Mouse (Mus musculus) spleen, adult 18-20 months (tissue): ENCODE data around the gene Ncoa5.

Source experiments
- DNase-seq, 2 experiments: peaks; one replicate each; pipeline ENCODE4 v3.0.0; 2022; ENCODE audit warnings: mixed read lengths in 2 of 2

Ncoa5 gene

DNA sequence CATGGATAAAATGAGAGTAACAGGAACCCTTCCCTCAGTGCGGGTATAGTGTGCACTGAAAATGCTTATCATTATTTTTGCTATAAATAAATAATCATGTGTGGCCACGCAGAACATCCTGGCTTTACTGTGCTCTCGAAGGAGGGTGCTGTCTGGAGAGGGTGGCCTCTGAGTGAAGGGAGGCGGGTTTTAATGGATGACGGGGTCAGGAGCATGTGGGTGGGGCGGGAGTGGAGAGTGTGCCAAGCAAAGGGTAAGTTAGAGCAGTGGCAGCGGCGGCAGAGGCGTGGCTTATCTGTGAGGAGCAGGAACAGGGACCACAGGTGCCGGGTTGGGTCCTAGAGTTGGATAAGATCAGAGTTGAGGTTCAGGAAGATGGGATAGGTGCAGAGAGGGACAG lies 42.9 kb downstream of the Ncoa5 start:
- DNase-seq = no peak

DNA sequence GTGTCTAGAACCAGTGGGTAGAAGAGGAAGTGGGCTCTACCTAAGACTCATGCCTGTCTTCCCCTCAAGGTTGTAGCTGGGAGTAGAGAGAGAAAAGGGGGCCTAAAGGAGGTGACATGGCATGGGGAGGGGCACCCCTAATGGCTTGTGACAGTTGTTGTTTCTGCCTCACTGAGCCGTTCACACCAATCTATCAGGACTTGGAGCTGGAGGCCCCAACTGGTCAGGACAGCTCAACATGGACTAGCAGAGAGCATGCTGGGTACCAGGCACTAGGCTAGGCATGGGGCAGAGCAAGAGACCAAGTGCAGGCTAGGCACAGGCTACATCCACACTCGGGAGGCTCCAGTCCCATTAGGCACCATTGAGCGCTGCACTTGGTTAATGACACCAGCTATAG lies 43.6 kb downstream of the Ncoa5 start:
- DNase-seq = no peak

- no peak for DNase-seq
Observed at GRCm38 (mm10) chr2:164988777-164989176, 45.9 kb downstream of the Ncoa5 start.

- no peak for DNase-seq
Observed at GRCm38 (mm10) chr2:164986371-164987027, 48.2 kb downstream of the Ncoa5 start.

GRCm38 (mm10) chr2:164985962-164986361 lies 48.7 kb downstream of the Ncoa5 start:
- DNase-seq = no peak

DNA sequence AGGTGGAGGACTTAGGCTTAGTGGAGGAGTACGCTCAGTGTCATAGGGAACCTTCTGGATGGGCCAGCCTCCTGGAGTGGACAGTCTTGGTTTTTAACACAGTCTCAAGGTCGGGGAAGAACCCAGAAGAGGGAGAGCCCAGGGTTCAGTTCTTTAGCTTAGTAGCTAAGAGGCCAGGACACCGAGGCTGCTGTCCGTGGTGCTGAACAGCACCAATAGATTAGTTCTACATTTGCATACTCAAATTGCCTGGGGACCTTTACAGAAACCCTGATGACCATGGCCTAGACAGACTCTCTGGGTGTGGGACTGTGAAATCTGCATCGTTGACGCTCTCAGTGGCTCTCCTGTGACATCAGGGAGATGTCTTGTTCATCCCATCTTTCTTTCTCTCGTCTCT lies 54.9 kb downstream of the Ncoa5 start:
- DNase-seq = no peak

GRCm38 (mm10) chr2:164975611-164976010 lies 59.1 kb downstream of the Ncoa5 start:
- DNase-seq = no peak

DNA sequence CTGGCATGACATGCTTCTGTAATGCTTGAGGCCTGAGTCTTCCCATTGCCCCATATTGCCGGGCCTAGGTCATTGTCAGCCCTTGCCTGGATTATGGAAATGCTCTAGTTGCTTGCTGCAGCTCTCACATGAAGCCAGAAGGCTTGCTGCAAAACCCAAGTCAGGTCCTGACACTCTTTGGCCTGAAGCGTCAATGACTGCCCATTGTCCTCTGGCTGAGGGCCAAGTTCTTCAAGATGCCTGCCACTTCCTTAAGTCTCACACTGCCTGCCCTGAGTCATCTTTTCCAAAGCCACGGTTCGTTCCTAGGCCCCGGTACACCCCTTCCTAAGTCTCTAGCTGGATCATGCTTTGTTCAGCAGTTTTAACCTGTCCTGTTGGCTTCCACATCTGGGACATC lies 62.0 kb downstream of the Ncoa5 start:
- no peak for DNase-seq

DNA sequence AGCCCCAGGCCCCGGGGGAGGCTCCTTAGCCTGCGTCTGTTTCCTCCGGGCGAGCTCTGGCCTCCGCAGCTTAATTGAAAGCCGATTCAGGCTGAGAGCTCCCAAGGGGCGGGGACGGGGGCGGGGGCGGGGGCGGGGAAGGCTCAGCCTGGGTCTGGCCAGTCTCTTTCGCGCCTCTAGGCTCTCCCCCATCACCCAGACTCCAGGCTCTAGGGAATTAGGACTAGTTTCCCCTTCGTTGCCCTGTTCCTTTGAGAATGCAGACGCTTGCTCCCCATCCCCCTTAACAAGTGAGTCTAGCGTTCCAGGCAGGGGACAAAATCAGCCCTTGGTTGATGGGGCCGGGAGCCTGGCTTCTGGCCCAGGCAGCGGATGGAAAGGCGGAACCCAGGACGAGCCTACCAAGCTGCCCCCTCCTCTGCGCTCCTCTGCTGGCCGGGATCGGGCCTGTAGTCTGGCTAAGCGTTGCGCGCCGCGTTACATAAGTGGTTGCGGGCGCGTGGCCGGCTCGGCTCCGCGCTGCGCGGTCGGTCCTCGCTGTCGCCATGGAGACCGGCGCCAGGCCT lies 64.0 kb downstream of the Ncoa5 start:
- DNase-seq = no peak

DNA sequence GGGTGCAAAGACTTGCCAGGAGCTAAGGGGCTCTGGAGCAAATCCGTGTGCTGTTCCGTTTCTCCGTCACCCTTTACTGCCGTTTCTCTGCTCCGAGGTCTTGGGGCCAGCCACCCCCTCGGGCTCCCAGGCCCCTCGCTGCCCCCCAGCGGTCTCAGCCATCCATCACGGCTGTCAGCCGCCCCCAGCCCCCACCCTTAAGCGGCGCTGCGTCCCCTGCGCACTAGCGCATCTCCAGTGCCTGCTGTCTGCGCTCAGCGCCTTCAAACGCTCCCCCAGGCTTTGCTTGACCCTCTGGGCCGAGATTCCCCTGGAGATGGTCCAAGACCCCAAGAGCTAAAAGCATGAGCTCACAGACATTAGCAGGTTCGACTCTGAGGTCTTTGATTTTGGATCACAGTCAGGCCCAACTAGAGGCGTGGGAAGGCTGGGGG lies 65.3 kb downstream of the Ncoa5 start:
- DNase-seq = no peak

- DNase-seq = no peak
Observed at GRCm38 (mm10) chr2:164968451-164968851, 66.2 kb downstream of the Ncoa5 start.

DNA sequence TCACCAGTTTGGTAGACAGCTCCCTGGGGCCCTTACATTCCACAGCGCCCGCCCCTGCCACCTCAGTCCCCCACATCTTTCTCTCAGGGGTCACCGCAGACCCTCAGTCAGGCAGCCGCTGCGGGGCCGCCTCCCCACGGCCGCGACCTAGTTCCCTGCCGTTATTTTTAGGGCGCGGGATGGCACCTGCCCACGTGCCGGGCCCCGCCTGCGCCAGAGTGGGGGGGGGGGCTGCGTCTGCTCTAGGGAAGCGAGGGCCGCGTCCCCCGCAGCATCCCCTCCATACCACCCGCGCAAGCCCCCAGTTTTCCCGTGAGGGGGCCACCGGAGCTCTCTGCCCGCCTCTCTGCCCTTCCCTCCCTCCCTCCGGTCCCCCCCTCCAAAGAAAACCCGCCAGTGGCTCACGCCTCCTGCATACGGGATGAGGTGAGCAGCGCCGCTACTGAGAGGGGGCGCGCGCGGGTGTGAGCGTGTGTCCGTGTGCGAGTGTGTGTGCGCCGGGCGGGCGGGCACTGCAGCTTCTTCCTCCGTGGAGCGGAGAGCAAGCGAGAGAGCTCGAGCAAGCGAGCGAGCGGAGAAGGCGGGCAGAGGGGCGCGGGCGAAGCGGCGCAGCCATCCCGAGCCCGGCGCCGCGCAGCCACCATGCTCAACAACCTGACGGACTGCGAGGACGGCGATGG lies 66.8 kb downstream of the Ncoa5 start:
- DNase-seq = no peak

- no peak for DNase-seq
Observed at GRCm38 (mm10) chr2:164967193-164967592, 67.5 kb downstream of the Ncoa5 start.

GRCm38 (mm10) chr2:164966381-164966780 lies 68.3 kb downstream of the Ncoa5 start:
- no peak for DNase-seq

DNA sequence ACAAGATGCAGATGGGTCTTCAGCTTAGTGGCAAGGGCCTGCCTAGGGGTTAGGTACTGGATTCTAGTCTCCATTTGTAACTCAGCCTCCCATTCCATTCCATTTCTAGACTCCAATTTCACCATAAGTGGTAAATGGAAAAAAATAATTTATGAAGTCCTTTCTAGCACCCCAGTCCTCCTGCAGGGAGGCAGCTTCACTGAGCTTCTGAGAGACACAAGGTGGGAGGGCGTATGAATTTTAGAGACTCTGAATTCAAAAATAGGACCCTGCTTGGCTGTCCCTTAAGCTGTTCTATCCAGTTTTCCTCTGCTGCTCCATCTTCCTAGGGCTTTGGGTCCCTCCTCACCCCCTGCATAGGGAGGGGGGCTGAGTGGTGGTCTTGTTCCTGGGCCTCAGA lies 69.7 kb downstream of the Ncoa5 start:
- no peak for DNase-seq

DNA sequence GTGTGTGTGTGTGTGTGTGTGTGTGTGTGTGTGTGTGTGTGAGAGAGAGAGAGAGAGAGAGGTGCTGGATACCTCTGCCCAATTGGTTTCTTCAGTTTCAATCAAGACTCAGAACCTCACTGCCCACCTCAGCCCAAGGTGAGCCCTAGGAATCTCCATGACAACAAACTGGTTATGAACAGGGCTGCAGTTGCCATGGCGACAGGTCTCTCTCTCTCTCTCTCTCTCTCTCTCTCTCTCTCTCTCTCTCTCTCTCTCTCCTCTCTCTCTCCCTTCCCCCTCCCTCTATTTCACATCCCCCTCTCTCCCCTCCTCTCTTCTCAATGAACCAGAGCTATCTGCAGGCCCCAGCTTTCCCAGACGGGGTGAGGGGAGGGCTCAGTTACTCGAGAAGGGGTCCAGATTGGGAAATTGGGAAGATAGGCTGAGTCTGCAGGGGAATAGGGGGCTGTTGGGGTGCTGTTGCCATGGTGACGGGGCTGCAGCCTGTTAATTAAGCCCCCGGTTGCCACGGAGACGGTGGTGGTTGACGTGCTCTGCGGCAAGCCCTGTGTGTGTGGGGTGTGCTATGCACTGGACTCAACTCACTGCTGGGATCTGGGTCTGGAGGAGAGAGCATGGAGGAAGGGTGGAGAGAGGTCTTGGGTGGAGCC lies 70.3 kb downstream of the Ncoa5 start:
- DNase-seq = no peak

GRCm38 (mm10) chr2:164962183-164962580 lies 72.5 kb downstream of the Ncoa5 start:
- no peak for DNase-seq

DNA sequence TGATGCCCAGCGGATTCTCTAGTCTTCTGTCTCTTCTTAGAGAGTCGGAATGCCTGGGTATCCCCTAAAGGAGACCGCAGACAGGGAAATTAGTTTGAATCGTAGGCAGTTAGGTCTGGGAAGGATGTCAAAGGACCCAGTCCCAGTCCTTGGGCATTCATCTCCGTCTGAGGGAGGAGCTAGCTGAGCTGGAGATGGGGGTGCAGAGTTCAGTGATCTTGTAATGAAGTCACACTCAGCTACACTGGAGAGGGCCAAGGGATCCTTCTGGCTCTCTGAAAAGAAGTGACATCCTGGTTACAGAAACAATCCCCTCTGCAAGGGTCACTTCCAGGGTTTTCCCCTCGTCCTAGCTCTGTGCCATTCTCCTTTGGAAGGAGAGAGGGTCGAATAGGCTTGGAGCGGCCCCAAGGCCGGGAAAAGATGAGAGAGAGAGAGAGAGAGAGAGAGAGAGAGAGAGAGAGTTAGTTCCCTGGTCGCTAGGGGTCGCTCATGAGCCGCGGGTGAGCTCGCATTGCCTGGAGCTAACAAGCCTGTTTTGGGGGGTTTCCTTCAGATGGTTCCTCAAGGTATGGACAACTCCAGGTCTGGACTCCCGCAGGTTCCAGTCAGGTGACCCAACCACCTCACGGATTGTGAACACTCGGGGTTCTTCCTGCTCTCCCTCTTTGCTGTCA lies 73.0 kb downstream of the Ncoa5 start:
- peak; percentile 39 to 76 for DNase-seq

DNA sequence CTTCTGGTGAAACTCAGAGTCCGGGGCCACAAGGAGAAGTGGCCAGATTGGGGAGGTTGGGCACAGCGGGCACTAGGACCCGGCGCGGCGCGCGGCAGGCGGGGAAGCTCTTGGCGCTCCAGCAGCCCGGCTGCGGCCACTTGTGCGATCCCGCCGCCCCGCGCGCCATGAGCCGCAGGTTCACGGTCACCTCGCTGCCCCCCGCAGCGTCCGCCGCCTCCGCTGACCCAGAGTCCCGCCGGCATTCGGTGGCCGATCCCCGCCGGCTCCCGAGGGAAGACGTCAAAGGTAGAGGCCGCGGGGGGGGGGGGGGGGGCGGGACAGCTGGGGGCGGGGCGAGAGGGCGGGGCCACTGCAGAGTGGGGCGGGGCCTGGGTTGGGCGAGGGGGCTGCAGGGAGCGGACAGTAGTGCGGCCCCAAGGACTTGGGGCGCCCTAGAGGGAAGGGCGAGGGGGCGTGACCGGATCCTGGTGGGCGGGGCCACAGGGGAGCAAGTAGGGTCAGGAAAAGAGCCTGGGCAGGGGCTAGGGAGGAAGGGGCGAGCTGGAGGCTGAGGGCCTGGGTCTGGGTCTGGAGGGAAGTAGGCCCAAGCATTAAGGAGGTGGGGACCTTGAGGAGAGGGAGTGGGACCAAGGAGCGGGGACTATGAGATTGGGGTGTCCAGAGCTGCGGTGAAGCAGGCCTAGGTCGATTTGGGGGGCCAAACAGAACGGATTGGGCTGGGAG lies 73.8 kb downstream of the Ncoa5 start, which contains the start of gene Slc12a5:
Gene Slc12a5 (plus strand): TSS at position 87 of the 726 bp plus-strand sequence.
- peak; percentile 26 to 59 for DNase-seq

- no peak for DNase-seq
Observed at GRCm38 (mm10) chr2:164957548-164958315, 76.9 kb downstream of the Ncoa5 start.

GRCm38 (mm10) chr2:164956195-164956594 lies 78.5 kb downstream of the Ncoa5 start:
- no peak for DNase-seq

GRCm38 (mm10) chr2:164955725-164956124 lies 78.9 kb downstream of the Ncoa5 start:
- no peak for DNase-seq
